Mouse (Mus musculus): ENCODE measurements around the gene Tmem219. TPM values are rescaled to one million over a fixed set of nuclear protein-coding genes. Genes with fewer than 3 reads are reported as not detected.

Gene Tmem219
- polyA plus RNA-seq, 1 experiment from 2014 or later = 31.7 TPM

DNA sequence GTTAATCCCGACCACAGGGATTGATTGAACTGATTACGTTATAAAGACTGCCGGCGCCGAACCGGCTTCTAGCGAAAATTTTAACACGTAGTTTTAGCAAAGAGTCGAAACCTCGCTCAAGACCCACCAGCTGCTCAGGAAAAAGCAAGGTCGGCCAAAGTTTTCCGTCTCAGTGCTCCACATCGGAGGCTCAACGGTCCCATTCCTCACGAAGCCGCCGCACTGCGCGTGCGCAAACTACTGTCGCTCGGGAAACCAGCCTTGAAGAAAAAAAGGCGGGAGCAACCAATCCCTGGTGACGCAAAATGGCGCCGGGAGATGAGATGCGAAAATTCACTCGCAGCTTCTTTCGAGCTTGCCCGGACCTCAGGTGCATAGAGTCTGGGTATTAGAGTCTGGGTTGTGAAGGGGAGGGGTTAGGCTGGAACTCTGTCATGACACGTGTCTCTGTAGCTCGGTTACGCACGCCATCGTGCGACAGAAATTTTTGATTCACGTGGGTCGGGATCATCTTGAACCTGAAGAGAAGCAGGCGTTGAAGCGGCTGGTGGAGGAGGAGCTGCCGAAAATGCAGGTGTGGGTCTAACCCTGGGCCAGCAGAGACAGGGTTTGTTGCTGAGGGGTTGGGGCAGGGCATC, 60.5 kb downstream of the Tmem219 start, which contains the start of gene Ino80e:
Gene Ino80e (minus strand): TSS at position 231 of the 638 bp plus-strand sequence.
- ATAC-seq (replicated peaks; ENCODE audit: low FRiP score, low TSS enrichment, low read depth) = peak; percentile 80
- H3K9ac ChIP-seq (ENCODE audit: low read length) = peak within 1 kb of the TSS; percentile 53
- DNase-seq (ENCODE audit: low spot score) = peak; percentile 95
- H3K4me2 ChIP-seq (ENCODE audit: low read length) = peak within 1 kb of the TSS; percentile 61
- peaks cover 61% of the 10 kb centered on the region for H3K36me3 ChIP-seq (ENCODE audit: control insufficient read depth, insufficient read depth, low read length)
- 0% methylated on average over 41 of the region's 41 CpGs for WGBS
- H3K27me3 ChIP-seq (replicated peaks; ENCODE audit: control insufficient read depth, insufficient read depth, low read length) = no peaks in the 10 kb centered on the region
- peak within 1 kb of the TSS; percentile 79 for H3K27ac ChIP-seq (ENCODE audit: low read depth)
- peak within 1 kb of the TSS; percentile 59 for H3K4me3 ChIP-seq (ENCODE audit: low read depth, low read length)
- H3K4me1 ChIP-seq (replicated peaks; ENCODE audit: control insufficient read depth, insufficient read depth, low read length) = peaks cover 22% of the 10 kb centered on the region
- H3K9me3 ChIP-seq (ENCODE audit: control insufficient read depth, low read length) = no peaks in the 10 kb centered on the region

DNA sequence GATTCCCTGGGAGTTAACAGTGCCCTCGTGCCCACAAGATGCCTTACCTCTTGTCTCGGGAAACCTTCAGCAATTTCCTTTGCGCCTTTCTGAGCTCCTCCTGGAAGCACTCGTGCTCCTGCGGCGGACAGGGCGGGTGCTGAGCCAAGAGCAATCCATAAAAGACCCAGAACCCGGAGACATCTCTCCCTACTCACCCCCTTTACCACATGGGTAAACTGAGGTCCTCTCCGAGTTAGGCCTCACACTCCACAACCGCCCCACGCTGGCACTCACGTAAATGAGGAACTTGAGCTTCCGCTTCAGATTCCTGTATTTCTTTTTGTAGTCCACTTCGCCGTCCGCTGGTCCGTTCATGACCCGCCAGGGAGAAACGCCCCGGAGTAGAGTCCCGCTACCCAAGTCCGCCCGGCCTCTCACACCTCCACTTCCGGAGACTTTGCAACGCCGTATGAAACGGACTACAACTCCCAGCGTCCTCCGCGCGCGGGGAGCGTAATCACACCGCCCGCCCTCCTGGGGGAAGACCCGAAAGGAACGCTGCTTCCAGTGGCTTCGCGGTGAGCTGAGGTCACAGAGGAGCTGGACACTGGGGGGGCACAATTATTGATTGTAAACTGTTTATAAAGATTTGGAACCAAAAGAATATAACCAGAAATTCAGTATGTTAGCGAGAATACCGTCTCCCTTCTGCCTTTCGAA, 61.1 kb downstream of the Tmem219 start, which contains the start of gene Hirip3:
Gene Hirip3 (plus strand): TSS at position 544 of the 702 bp plus-strand sequence.
- Histone ChIP-seq H3K27ac (ENCODE audit: low read depth) (peak within 1 kb of the TSS; percentile 79), H3K27me3 (replicated peaks; ENCODE audit: control insufficient read depth, insufficient read depth, low read length) (no peaks in the 10 kb centered on the region), H3K36me3 (ENCODE audit: control insufficient read depth, insufficient read depth, low read length) (peaks cover 61% of the 10 kb centered on the region), H3K4me2 (ENCODE audit: low read length) (peak within 1 kb of the TSS; percentile 61), H3K4me1 (replicated peaks; ENCODE audit: control insufficient read depth, insufficient read depth, low read length) (peaks cover 22% of the 10 kb centered on the region), H3K9me3 (ENCODE audit: control insufficient read depth, low read length) (no peaks in the 10 kb centered on the region), H3K4me3 (ENCODE audit: low read depth, low read length) (peak within 1 kb of the TSS; percentile 59), H3K9ac (ENCODE audit: low read length) (peak within 1 kb of the TSS; percentile 53)
- WGBS = under 1% methylated on average over 42 of the region's 42 CpGs
- peak; percentile 88 for ATAC-seq (replicated peaks; ENCODE audit: low FRiP score, low TSS enrichment, low read depth)
- DNase-seq (ENCODE audit: low spot score) = peak; percentile 97

- ATAC-seq (replicated peaks; ENCODE audit: low FRiP score, low TSS enrichment, low read depth) (no peak), DNase-seq (ENCODE audit: low spot score) (no peak)
- Histone ChIP-seq H3K27me3 (replicated peaks; ENCODE audit: control insufficient read depth, insufficient read depth, low read length) (no peaks in the 10 kb centered on the region), H3K27ac (ENCODE audit: low read depth) (no peak overlapping the region), H3K4me2 (ENCODE audit: low read length) (peak overlapping the region; percentile 61), H3K4me3 (ENCODE audit: low read depth, low read length) (peak overlapping the region; percentile 59), H3K9ac (ENCODE audit: low read length) (peak overlapping the region; percentile 53), H3K9me3 (ENCODE audit: control insufficient read depth, low read length) (no peaks in the 10 kb centered on the region), H3K36me3 (ENCODE audit: control insufficient read depth, insufficient read depth, low read length) (peaks cover 61% of the 10 kb centered on the region), H3K4me1 (replicated peaks; ENCODE audit: control insufficient read depth, insufficient read depth, low read length) (peaks cover 22% of the 10 kb centered on the region)
- WGBS = 65% methylated on average over 5 of the region's 5 CpGs
These were observed 61.7 kb downstream of the Tmem219 start for GRCm38 (mm10) chr7:126860987-126861386.

GRCm38 (mm10) chr7:126856741-126857420, 65.8 kb downstream of the Tmem219 start:
- WGBS = 74% methylated on average over 9 of the region's 9 CpGs
- peaks cover 77% of the 10 kb centered on the region for H3K36me3 ChIP-seq (ENCODE audit: control insufficient read depth, insufficient read depth, low read length)

GRCm38 (mm10) chr7:126855641-126856040, 67.1 kb downstream of the Tmem219 start:
- 86% methylated on average over 3 of the region's 3 CpGs for WGBS
- DNase-seq (ENCODE audit: low spot score) = no peak
- Histone ChIP-seq H3K9me3 (ENCODE audit: control insufficient read depth, low read length) (no peaks in the 10 kb centered on the region), H3K4me3 (ENCODE audit: low read depth, low read length) (no peak overlapping the region), H3K27me3 (replicated peaks; ENCODE audit: control insufficient read depth, insufficient read depth, low read length) (no peaks in the 10 kb centered on the region), H3K4me1 (replicated peaks; ENCODE audit: control insufficient read depth, insufficient read depth, low read length) (no peaks in the 10 kb centered on the region), H3K9ac (ENCODE audit: low read length) (no peak overlapping the region), H3K36me3 (ENCODE audit: control insufficient read depth, insufficient read depth, low read length) (peaks cover 81% of the 10 kb centered on the region), H3K27ac (ENCODE audit: low read depth) (no peak overlapping the region), H3K4me2 (ENCODE audit: low read length) (no peak overlapping the region)
- no peak for ATAC-seq (replicated peaks; ENCODE audit: low FRiP score, low TSS enrichment, low read depth)

More at GRCm38 (mm10) chr7:126856741-126857420, 65.8 kb downstream of the Tmem219 start:
- Histone ChIP-seq H3K27ac (ENCODE audit: low read depth) (no peak overlapping the region), H3K4me3 (ENCODE audit: low read depth, low read length) (no peak overlapping the region), H3K9me3 (ENCODE audit: control insufficient read depth, low read length) (no peaks in the 10 kb centered on the region), H3K4me1 (replicated peaks; ENCODE audit: control insufficient read depth, insufficient read depth, low read length) (peaks cover 5% of the 10 kb centered on the region; the same call in 1 of the 2 replicates), H3K9ac (ENCODE audit: low read length) (no peak overlapping the region), H3K27me3 (replicated peaks; ENCODE audit: control insufficient read depth, insufficient read depth, low read length) (no peaks in the 10 kb centered on the region), H3K4me2 (ENCODE audit: low read length) (no peak overlapping the region)
- ATAC-seq (replicated peaks; ENCODE audit: low FRiP score, low TSS enrichment, low read depth) = no peak
- no peak for DNase-seq (ENCODE audit: low spot score)

GRCm38 (mm10) chr7:126853454-126853853, 69.3 kb downstream of the Tmem219 start:
- Histone ChIP-seq H3K27ac (ENCODE audit: low read depth) (no peak overlapping the region), H3K36me3 (ENCODE audit: control insufficient read depth, insufficient read depth, low read length) (peaks cover 70% of the 10 kb centered on the region), H3K4me2 (ENCODE audit: low read length) (no peak overlapping the region), H3K4me3 (ENCODE audit: low read depth, low read length) (no peak overlapping the region), H3K4me1 (replicated peaks; ENCODE audit: control insufficient read depth, insufficient read depth, low read length) (0 out of 2 replicates have a peak, but pooled peaks cover 3% of the 10 kb centered on the region), H3K9ac (ENCODE audit: low read length) (no peak overlapping the region), H3K9me3 (ENCODE audit: control insufficient read depth, low read length) (no peaks in the 10 kb centered on the region), H3K27me3 (replicated peaks; ENCODE audit: control insufficient read depth, insufficient read depth, low read length) (peaks cover 14% of the 10 kb centered on the region)
- no peak for ATAC-seq (replicated peaks; ENCODE audit: low FRiP score, low TSS enrichment, low read depth)
- 88% methylated on average over 5 of the region's 5 CpGs for WGBS
- DNase-seq (ENCODE audit: low spot score) = no peak

DNA sequence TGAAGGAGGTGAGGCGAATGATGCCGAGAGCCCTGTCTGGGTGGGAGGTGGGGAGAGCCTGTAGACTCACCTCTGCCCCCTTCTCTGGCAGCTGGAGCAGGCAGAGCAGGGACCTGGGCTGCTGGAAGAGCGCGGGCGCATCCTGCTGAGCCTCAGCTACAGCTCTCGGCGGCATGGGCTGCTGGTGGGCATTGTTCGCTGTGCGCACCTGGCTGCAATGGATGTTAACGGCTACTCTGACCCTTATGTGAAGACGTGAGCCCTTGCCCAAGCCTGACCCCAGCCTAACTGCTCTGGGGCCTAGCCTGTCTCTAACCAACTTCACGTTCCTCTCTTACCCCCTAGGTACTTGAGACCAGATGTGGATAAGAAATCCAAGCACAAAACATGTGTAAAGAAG, 71.5 kb downstream of the Tmem219 start:
- H3K36me3 ChIP-seq (ENCODE audit: control insufficient read depth, insufficient read depth, low read length) = peaks cover 47% of the 10 kb centered on the region
- no peak overlapping the region for H3K9ac ChIP-seq (ENCODE audit: low read length)
- 54% methylated on average over 12 of the region's 12 CpGs for WGBS

DNA sequence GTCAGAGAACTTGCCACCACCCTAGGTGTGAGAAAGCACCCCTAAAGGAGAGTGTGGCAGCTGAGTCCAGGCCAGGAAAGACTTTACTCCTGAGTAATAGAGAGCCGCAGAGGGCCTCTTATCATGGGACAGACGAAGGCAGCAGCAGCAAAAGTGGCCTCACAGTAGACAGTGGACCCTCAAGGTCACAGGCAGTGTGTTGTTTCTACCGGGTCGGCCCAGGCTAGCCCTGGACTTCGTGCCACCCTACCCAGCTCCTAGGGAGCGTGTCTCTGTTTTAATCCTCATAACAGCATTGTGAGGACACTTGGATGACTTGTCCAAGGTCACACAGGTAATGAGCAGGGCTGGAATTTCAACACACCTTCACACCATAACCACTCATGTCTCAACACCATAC, 72.6 kb downstream of the Tmem219 start:
- H3K9ac ChIP-seq (ENCODE audit: low read length) = no peak overlapping the region
- H3K4me3 ChIP-seq (ENCODE audit: low read depth, low read length) = no peak overlapping the region
- no peak overlapping the region for H3K27ac ChIP-seq (ENCODE audit: low read depth)
- H3K36me3 ChIP-seq (ENCODE audit: control insufficient read depth, insufficient read depth, low read length) = peaks cover 37% of the 10 kb centered on the region
- DNase-seq (ENCODE audit: low spot score) (no peak), ATAC-seq (replicated peaks; ENCODE audit: low FRiP score, low TSS enrichment, low read depth) (no peak)
- 76% methylated on average over 6 of the region's 6 CpGs for WGBS
- peaks cover 27% of the 10 kb centered on the region for H3K27me3 ChIP-seq (replicated peaks; ENCODE audit: control insufficient read depth, insufficient read depth, low read length)
- no peaks in the 10 kb centered on the region for H3K9me3 ChIP-seq (ENCODE audit: control insufficient read depth, low read length)
- H3K4me2 ChIP-seq (ENCODE audit: low read length) = no peak overlapping the region
- H3K4me1 ChIP-seq (replicated peaks; ENCODE audit: control insufficient read depth, insufficient read depth, low read length) = 0 out of 2 replicates have a peak, but pooled peaks cover 10% of the 10 kb centered on the region

More for the DNA sequence above, 71.5 kb downstream of the Tmem219 start:
- Histone ChIP-seq H3K4me2 (ENCODE audit: low read length) (no peak overlapping the region), H3K4me1 (replicated peaks; ENCODE audit: control insufficient read depth, insufficient read depth, low read length) (0 out of 2 replicates have a peak, but pooled peaks cover 10% of the 10 kb centered on the region), H3K9me3 (ENCODE audit: control insufficient read depth, low read length) (no peaks in the 10 kb centered on the region), H3K27ac (ENCODE audit: low read depth) (no peak overlapping the region), H3K27me3 (replicated peaks; ENCODE audit: control insufficient read depth, insufficient read depth, low read length) (peaks cover 27% of the 10 kb centered on the region), H3K4me3 (ENCODE audit: low read depth, low read length) (no peak overlapping the region)
- DNase-seq (ENCODE audit: low spot score) = no peak
- ATAC-seq (replicated peaks; ENCODE audit: low FRiP score, low TSS enrichment, low read depth) = no peak

Measured in intestine, embryonic 14.5 days (tissue).